Mouse (Mus musculus) cerebellum, adult 9-11 months (tissue): ENCODE measurements around the gene Fam193b.
"Not testable (repeated sequence)": the region's sequence is repeated elsewhere in the genome, so short reads cannot be mapped to it uniquely, and the experiment has no call there.

Experiments
- DNase-seq: peaks from one replicate; pipeline ENCODE4 v3.0.0; 2022

Fam193b gene

DNA sequence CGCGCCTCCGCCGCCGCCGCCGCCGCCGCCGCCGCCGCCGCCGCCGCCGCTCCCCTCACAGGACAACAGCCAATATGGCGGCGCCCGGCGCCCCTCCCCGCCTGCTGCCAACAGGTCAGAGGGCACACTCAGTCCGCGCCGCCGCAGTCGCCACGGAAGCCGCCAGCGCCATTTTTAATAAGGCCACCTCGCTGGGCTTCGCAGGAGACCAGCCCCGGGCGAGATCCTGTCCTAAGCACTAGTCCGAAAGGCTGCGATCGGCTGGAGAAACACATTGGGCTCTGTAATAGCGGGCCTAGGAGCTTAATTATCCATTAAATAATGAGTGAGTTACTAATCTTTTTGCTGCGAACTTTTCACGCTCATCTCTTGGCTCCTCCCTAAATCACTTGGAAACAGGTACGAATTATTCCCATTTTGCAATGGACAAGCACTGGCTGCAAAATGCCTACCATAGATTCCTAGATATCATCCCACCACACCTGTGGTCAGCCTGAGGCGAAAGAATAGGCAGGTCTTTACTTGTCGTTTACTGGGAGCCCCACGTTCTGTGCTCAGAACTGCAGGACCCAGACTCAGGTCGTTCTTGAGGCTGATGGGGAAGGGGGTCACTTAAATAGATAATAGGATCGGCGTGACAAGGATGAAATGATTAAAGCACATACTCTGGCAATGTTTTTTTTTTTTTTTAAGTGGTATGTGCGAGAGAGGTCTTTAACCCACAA is at the start of gene Fam193b:
TSS of gene Fam193b (minus strand) at position 94 of the 725 bp plus-strand sequence.
- peak; percentile 94 for DNase-seq

DNA sequence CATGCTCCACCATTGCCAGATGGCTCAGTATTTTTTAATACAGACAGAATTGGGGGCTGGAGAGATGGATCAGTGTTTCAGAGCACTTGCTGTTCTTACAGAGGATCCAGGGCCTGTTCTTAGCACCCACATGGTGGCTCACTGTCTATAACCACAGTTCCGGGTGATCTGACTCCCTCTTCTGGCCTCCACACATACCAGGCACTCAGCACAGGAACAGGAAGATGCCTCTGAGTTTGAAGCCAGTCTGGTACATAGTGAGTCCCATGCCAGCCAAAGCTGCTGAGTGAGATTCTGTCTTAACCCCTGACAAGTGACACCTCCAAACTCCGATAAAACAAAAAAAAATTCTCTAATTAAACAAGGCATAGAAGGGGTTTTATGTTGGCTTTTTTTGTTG is 49.4 kb upstream of the Fam193b start:
- DNase-seq, result no peak

DNA sequence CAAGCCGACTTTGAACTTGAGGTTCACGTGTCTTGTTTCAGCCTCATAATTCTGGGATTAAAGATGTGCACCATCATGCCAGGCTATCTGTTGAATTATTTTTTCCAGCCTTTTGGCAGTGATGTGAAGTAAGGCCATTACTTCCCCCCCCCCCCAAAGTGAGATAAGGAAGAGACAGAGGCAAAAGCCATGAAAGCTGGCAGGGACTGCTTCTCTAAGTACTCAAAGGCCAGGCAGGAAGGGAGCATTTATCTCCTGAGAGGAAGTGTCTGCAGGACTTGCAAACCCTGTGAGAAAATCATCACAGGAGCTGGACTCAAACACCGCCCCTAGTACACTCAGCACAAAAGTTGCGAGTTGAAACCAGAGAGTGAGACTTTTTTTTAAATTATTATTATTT is 48.4 kb upstream of the Fam193b start:
- no peak for DNase-seq

DNA sequence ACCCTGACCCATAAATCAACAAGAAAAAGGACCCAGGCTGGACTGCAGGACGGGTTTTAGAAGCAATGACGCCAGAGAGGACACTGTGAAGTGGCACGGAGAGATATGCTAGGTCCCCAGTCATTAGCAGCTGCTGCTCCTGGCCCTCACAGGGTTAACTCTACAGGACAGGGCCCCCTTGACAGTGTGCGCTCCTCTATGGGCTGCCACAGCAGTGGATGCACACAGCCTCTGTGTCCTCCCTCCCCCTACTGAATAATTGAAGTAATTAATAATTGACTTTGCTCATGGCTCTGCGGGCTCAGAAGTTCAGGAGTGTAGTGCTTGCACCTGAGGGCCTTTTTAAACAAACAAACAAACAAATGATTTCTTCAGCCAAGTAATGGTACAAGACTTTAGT is 42.6 kb upstream of the Fam193b start:
- DNase-seq, result no peak

DNA sequence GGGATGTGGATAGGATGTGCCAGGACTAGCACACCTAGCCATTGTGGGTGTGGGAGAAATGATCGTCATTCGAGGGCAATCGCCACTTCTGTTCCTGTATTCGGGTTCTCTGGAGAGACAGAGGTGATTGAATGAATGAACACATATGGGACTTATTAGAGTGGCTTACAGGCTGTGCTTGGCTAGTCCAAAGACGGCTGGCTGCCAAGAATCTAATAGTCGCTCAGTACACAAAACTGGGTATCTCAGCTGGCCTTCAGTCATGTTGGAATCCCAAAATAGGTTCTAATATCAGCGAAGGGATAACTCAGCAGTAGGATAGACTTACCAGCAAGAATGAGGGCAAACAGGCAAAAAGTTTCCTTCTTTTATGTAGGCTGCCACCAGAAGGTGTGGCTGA is 41.1 kb upstream of the Fam193b start:
- DNase-seq, result no peak

DNA sequence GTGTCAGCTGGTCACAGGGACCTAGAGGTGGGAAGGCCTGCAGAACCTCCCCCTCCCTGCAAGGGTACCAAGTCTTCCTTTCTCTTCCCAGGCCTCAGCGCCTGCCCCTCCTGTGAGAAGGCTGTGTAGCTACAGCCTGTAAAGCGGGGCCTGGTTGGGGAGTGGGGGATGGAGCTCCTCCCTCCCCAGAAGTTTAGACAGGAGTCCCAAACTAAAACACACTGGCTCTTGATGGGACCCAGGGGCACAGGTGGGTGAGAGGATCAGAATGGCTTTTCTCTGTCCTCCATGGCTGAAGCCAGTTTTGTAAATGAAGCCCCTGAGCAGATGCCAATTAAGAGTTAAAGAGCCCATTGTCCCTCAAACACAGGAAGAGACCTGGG is 36.7 kb upstream of the Fam193b start:
- no peak for DNase-seq

DNA sequence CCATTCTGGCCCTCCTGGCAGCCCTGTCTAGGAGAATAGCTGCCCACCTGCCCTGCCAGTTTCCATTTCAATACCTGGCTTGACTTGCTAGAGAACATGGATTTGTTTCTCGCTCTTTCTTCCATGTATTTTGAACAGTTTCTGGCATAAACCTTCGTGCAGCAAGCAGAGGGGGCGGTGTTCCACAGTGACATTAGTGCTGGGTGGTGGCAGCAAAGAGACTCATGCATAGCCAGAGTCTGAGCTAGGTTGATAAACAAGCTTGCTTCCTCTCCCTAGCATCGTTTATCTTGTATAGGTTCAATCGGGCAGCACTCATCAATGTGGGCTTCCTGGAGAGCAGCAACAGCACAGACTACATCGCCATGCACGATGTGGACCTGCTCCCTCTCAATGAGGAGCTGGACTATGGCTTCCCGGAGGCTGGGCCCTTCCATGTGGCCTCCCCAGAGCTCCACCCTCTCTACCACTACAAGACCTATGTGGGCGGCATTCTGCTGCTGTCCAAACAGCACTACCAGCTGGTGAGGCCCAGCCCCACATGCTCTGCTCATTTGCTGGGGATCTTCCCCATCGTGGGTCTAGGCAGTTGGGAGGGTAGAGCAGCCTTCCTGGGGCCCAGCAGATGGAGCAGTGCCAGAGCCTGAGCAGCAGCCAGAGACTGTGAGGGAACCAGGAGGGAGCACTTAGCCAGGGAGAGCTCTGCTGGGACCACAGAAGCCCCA is 36.1 kb upstream of the Fam193b start:
- no peak for DNase-seq

DNA sequence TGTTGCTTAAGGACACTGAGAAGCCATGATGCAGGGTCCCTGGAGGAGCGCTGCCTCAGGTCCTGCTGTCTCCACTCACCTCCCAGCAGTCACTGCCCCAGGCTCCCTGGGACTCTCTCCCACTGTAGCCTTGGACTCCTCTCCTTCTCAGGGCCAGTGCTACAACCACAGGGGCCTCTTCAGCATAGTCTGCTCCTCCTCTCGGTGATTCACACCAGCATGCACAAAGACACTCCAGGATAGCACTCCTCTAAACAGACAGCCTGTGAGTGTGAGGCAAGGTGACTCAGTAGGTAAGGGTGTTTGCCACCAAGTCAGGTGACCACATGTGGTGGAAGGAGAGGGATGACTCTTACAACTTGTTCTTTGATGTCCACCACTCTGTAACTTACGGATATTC is 33.7 kb upstream of the Fam193b start:
- DNase-seq, result no peak

DNA sequence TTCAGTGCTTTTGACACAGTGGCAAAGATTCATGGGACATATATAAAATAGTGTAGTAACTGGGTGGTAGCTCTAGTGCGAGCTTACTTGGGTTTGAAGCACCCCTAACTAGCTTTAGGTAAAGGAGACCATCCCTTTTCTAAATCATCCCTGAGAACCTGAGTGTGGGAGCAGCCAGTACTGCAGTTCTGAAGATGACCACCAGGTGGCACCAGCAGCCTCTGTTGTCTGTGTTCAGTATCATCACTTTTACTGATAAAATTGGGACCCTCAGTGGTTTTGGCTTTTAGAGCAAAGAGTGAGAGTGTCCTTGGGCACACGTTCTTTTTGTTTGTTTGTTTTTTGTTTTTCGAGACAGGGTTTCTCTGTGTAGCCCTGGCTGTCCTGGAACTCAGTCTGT is 30.7 kb upstream of the Fam193b start:
- peak; percentile 65 for DNase-seq

DNA sequence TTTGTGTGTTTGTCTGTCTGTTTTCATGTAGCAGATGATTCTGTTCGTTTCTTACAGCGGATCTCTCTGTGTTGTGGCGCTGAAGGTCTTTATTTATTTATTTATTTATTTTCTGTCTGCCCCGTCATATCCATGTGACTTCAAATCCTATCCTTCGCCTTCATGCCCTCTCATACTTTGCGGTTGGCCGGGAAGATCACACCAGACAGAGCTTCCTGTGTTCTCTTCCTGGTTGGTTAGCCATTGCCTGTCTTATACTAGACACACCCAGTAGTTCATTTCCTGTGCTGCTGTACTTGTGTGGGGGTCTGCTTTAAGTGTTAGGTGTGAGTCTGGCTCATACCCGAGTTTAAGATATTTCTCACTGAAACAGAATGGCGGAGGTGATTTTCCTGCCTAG is 29.7 kb upstream of the Fam193b start:
- no peak for DNase-seq

DNA sequence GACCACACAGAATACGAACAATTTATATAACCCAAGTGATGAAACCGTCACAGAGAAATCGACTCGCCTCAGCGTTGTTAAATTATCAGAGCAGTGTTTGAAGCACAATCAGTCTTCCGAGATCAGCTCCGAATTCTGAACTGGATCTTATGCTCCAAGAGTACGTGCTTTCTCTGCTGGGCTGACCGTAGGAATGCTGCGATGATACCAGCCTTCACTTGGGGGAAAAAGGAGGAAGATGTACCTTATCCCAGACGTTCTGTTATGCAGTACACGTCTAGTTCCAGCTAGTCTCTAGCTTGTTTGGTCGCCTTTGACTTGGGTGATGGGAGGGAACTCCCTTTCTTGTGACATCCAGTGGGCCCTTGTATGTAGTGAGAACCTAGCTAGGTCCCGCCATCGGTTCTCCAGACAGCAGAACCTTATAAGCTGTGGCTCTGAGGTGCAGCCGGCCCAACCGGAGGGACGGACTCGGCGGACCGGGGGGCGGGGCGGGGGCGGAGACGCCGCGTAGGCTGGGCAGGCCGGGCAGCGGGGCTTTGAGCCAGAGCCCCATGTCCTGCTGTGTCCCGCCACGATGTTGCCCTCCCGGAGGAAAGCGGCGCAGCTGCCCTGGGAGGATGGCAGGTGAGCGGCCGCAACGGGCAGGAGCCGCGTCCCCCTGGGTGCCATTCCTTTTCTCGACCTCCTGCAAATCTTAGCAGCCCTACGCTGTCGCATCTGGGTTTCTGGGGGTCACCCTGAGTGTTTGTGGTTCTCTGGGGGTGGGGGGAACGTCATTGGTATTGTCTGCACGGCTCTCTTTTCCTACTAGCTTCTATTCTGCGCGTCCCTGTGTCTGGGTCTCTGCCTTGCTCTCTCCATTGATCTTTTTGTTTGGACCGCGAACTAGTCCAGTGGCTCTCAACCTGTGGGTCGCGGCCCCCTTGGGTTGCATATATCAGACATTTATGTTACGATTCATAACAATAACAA is 28.9 kb upstream of the Fam193b start, which contains the start of gene B4galt7:
TSS of gene B4galt7 (plus strand) at position 331 of the 975 bp plus-strand sequence.
- peak; percentile 86 for DNase-seq

DNA sequence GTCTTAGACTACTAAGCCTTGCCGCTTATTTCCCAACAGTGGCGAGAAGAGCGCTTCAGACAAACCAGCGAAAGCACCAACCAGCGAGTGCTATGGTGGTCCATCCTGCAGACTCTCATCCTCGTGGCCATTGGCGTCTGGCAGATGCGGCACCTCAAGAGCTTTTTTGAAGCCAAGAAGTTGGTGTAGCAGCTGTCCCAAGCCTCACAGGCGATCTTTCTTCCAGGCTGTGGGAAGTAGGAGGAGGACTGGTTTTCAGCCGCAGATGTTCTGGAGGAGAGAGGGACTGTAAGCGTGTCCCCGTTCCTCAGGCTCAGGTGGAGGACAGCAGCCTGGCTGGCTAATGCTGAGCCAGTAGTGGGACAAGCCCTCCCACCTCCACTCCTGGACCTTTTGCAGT is 25.9 kb upstream of the Fam193b start:
- DNase-seq, result no peak

DNA sequence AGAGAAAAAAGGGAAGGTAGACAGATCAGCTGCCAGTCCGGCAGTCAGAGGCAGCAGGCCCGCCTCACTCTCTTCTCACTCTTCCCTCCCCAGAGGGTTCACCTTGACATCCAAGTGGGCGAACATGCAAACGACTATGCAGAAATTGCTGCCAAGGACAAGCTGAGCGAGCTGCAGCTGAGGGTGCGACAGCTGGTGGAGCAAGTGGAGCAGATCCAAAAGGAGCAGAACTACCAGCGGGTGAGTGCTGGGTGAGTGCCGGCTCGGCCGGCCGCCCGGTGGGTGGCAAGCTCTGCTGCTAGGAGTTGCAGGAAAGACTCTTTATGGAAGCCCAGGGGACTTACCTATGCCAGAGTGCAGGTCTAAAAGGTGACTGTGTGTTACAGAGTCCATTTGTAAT is 24.5 kb upstream of the Fam193b start:
- DNase-seq, result peak; percentile 77

DNA sequence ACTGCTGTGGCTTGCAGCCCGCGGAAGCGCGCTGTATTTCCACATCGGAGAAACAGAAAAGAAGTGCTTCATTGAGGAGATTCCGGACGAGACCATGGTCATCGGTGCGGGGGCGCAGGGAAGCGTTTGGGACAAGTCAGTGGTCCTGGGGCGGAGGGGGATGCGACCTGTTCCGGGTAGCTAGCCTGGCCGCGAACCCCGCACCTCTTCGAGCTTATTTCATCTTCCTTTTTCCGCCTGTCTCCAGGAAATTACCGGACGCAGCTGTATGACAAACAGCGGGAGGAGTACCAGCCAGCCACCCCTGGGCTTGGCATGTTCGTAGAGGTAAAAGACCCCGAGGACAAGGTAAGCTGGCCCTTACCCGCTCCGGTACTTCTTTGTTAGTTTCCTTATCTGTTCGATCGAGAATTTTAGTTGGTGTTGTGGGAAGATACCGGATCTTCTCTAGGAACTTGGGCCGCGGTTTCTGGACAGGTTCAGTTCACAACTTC is 22.4 kb upstream of the Fam193b start:
- no peak for DNase-seq

DNA sequence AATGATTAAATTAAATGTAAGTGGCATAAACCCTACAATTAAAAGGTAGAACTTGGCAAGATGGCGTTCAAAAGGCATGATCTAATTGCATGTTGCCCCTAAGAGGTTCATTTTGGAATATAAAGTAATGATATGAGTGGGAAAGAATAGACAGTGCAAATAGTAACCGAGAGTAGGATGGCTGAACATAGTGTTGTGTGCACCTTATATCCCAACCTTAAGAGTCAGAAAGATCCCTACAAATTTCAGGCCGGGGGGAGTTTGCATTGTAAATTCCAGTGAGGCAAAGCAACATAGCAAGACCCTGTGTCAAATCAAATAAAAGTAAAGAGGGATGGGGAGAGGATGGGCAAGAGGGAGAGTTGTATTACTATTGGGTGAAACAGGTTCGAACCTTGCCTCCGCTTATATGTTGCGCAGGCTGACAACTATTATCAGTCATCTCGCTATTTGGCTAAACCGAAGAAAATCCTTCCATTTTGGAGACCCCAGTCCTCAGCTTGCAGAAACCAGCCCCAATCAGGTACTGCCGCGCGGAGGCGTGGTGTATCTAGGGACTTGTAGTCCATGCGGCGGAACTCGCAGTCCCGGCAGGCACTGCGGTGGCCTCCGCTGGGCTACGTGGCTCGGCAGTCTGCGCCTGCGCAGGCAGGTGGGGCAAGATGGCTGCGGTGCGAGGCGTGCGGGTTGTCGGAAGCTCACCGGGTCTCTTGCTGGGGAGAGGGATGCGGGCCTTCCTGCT is 21.8 kb upstream of the Fam193b start:
- peak; percentile 97 for DNase-seq

DNA sequence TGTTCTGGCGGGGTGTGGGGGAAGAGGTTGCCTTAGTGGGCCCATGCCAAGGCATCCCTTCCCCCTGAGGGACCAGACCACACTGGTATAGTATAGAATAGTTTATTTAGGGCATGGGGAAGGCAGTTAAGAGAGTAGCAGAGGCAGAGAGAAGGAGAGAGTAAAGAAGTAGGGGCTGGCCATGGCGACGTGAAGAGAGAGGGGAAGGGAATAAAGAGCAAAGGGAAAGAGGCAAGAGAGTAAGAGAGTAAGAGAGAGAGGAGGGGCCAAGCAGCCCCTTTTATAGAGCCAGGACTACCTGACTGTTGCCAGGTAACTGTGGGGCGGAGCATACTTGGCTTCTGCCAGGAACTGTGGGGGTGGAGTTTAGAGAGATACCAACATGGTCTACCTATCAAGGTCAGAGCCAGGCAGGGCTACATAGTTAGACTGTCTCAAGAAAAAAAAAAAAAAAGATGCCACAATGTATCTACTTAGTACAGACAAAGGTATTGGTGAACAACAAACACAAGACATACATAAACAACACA is 21.1 kb upstream of the Fam193b start:
- peak; percentile 57 for DNase-seq

DNA sequence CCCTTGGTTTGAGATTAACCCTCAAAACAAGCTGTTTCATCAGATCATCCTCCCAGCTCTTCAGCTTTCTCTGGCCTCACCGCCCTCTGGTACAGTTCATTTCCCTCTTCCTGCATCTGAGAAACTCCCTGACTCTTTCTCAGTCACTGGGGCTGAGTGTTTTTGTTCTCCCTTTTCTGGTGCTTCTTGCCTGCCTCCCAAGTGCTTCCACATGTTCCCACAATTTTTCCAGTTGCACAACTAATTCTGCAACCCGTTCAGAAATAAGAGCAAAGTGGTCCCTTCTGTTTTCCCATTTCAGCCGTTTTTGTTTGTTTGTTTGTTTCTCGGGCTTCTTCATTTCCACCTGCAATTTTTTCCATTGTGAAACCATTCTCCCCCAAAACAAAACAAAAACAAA is 7.2 kb upstream of the Fam193b start:
- no peak for DNase-seq

DNA sequence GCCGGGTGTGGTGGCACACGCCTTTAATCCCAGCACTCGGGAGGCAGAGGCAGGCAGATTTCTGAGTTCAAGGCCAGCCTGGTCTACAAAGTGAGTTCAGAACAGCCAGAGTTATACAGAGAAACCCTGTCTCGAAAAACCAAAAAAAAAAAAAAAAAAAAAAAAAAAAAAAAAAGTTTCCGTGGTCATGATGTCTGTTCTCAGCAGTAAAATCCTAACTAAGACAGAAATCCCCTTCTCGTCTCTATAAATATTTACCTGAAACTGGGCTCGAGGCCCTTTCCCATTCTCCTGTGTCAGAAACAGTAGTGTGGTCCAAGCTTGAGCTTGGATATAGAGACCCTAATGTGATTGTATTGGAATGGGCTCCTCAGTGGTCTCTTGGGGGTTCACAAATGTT is 6.0 kb upstream of the Fam193b start:
- DNase-seq, result not testable (repeated sequence)

DNA sequence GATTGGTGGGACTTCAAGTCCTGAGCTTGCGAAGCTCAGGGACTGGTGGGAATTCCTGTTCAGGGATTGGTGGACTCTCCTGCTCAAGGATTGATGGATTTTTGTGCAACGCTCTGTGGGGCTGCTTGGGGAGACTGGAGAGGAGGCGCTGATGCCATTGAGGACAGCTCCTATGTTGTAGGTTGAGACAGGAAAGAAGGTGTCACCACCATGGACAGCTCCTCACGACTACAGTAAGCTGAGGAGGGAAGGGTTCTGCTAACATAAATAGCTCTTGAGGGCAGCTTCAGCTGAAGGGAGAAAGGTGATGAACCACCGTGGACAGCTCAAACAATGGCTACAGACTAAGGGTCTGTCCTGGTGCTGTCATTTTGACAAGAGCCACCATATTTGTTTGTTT is 5.0 kb upstream of the Fam193b start:
- no peak for DNase-seq

DNA sequence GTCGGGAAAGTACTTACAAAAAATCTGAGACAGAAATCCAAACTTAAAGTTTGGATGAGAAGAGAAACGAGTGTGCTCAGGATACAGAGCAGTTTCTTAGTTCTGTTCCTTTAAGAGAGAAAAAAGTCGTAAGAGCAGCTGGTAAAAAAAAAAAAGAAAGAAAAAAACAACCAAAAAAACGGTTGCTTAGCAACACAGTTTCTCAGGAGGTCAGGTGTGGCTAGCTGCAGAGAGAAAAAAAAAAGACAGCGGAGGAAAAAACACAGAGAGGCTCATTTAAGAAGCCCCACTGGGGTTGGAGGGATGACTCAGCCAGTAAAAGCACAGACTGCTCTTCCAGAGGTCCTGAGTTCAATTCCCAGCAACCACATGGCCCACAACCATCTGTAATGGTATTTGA is 3.4 kb upstream of the Fam193b start:
- DNase-seq, result no peak

DNA sequence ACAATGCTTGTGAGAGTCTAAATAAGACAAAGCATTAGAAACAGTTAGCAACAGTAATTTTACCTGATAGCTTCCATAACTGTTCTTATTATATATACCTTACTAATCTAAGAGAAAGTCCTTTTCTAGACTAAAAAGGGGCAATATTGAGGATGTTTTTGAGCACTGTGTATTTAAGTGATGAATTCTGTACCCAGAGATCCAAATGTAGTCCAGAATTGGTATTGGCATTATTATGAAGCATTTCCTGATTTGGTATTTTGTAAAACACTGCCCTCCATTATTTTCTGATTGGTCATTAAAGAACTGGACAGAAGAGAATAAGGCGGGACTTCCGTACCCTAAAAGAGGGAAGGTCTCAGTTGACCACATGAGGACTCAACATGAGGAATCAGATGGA is 2.5 kb upstream of the Fam193b start, which contains the start of gene Tmed9:
TSS of gene Tmed9 (plus strand) at position 301 of the 400 bp plus-strand sequence.
- no peak for DNase-seq

DNA sequence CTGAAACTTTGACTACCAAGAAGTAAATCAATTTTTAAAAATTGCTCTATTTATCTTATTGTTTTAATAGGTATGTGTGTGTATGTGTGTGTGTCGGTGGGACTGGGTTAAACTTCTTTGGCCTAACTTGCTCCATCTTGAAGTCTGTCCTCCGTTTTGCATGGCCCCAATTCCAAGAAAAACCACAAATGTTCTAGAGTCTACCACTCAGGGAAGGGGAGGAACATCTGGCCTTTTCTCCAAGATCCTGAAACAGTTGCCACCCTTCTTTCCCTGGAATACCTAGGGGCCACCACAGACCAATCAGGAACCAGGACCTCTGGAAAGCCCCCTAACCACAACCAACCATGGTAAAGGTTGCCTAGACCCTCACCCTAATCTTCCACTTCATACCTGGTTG is 1.1 kb upstream of the Fam193b start:
- DNase-seq, result no peak
